Mouse (Mus musculus) liver, embryonic 14.5 days (tissue): ENCODE data around the gene Tns3.

Source experiments
- CTCF ChIP-seq: IDR thresholded peaks from 2 replicates; pipeline ENCODE4 v1.5.1; 2016; ENCODE audit warnings: antibody characterized with exemption, low read depth, control low read depth
- EP300 ChIP-seq: IDR thresholded peaks from 2 replicates; pipeline ENCODE4 v1.6.1; 2016; ENCODE audit warnings: antibody characterized with exemption, low read depth

DNA sequence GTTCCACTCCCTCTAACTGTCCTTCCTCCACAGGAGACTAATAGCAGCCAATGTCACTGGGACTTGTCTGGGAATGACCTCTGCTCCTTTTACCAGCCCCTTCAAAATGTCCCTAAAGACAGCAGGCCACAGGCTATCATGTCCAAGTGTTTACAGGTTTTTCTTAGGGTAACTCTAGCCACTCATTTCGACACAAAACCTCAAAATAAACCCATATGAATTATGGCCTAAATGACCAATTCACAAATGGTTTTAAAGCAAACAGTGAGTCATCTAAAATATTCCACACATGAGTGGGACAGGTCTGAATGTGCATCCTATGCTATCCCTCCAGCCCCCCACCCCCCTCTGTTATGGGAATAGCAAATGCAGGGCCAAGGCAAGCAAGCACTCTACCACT is 40.8 kb upstream of the Tns3 start:
- TF ChIP-seq CTCF (no peak), EP300 (no peak)
